In genomic region chr3:99263471-99263903, GRCm38 (mm10) we compare ENCODE assay signal across 21 mouse cellular contexts. TPM values are rescaled to one million over a fixed set of nuclear protein-coding genes. Genes with fewer than 3 reads are reported as not detected.
DNase-seq lines count a peak whose midpoint lies in the region; ATAC-seq lines count a peak whose summit lies in the region.
"Had no signal": no experiment of that assay in that cellular context is flagged by ENCODE, and none has a peak within 500 bp of the region (broad histone marks: within the 10 kb centered on the region; RNA-seq: fewer than 3 reads in every experiment).

No protein-coding gene starts in this region.

- WGBS in neural tube, embryonic 15.5 days, result 12% methylated on average over 9 of the region's 9 CpGs
- 9% methylated on average over 9 of the region's 9 CpGs for WGBS in embryonic facial prominence, embryonic 10.5 days
- 39% methylated on average over 9 of the region's 9 CpGs for WGBS in limb, embryonic 15.5 days

- ATAC-seq in neural tube, embryonic 15.5 days (ENCODE audit: low FRiP score), result no peak
- no peak for ATAC-seq in limb, embryonic 15.5 days (ENCODE audit: insufficient number of reproducible peaks, low FRiP score, low TSS enrichment, low read depth)
- ATAC-seq: intestine, postnatal 0 days; liver, postnatal 0 days had no signal

- peaks cover 76% of the 10 kb centered on the region for H3K27me3 ChIP-seq in neural tube, embryonic 15.5 days (replicated peaks)
- H3K27me3 ChIP-seq in embryonic facial prominence, embryonic 10.5 days (replicated peaks; ENCODE audit: low read depth, poor library complexity, severe bottlenecking), result peaks cover 98% of the 10 kb centered on the region
- no peaks in the 10 kb centered on the region; the same call in 1 of the 2 replicates for H3K27me3 ChIP-seq in limb, embryonic 15.5 days

- no peak overlapping the region for H3K4me2 ChIP-seq in neural tube, embryonic 15.5 days
- peak overlapping the region; percentile 19; the same call in 1 of the 2 replicates for H3K4me2 ChIP-seq in limb, embryonic 15.5 days
- H3K4me2 ChIP-seq: embryonic facial prominence, embryonic 12.5 days; forebrain, embryonic 12.5 days; hindbrain, embryonic 14.5 days had no signal

- H3K9ac ChIP-seq in neural tube, embryonic 15.5 days (replicated peaks), result no peak overlapping the region
- H3K9ac ChIP-seq in limb, embryonic 15.5 days, result no peak overlapping the region
- H3K9ac ChIP-seq: embryonic facial prominence, embryonic 12.5 days; forebrain, embryonic 12.5 days; hindbrain, embryonic 14.5 days; liver, postnatal 0 days had no signal

- no peaks in the 10 kb centered on the region for H3K36me3 ChIP-seq in neural tube, embryonic 15.5 days
- no peaks in the 10 kb centered on the region for H3K36me3 ChIP-seq in embryonic facial prominence, embryonic 10.5 days (replicated peaks)
- 0 out of 2 replicates have a peak, but pooled peaks cover 6% of the 10 kb centered on the region for H3K36me3 ChIP-seq in limb, embryonic 15.5 days
- H3K36me3 ChIP-seq: embryonic facial prominence, embryonic 12.5 days; forebrain, embryonic 12.5 days had no signal

- H3K9me3 ChIP-seq in neural tube, embryonic 15.5 days (replicated peaks), result no peaks in the 10 kb centered on the region
- no peaks in the 10 kb centered on the region; the same call in 1 of the 2 replicates for H3K9me3 ChIP-seq in embryonic facial prominence, embryonic 10.5 days
- H3K9me3 ChIP-seq in limb, embryonic 15.5 days, result no peaks in the 10 kb centered on the region
- H3K9me3 ChIP-seq: embryonic facial prominence, embryonic 12.5 days; forebrain, embryonic 12.5 days had no signal

- no peaks in the 10 kb centered on the region for H3K4me1 ChIP-seq in neural tube, embryonic 15.5 days
- H3K4me1 ChIP-seq in embryonic facial prominence, embryonic 10.5 days, result peaks cover 11% of the 10 kb centered on the region
- H3K4me1 ChIP-seq in limb, embryonic 15.5 days, result peaks cover 39% of the 10 kb centered on the region
- H3K4me1 ChIP-seq: forebrain, embryonic 12.5 days had no signal

- peak; percentile 55 for DNase-seq in embryo, embryonic 11 days
- DNase-seq in embryo, embryonic 10 days (ENCODE audit: low spot score), result no peak
- peak; percentile 41 for DNase-seq in neural tube, embryonic 10.5 days (ENCODE audit: extremely low spot score, low spot score)
- peak; percentile 57 for DNase-seq in embryonic facial prominence, embryonic 10.5 days (ENCODE audit: low spot score)
- no peak for DNase-seq in lung, postnatal 10 days
- DNase-seq in layer of hippocampus, adult 8-10 months (ENCODE audit: low spot score in 2 of 2), result no peak
- DNase-seq: B cell, adult 2 months; cerebellum, adult 9-11 months; heart, adult 18-20 months; left cerebral cortex, postnatal 4 days; liver, postnatal 0 days had no signal

- no peak overlapping the region for H3K4me3 ChIP-seq in neural tube, embryonic 15.5 days (replicated peaks)
- no peak overlapping the region for H3K4me3 ChIP-seq in embryonic facial prominence, embryonic 10.5 days
- H3K4me3 ChIP-seq in limb, embryonic 15.5 days, result no peak overlapping the region
- H3K4me3 ChIP-seq: embryonic facial prominence, embryonic 12.5 days; forebrain, embryonic 12.5 days had no signal

- H3K27ac ChIP-seq in neural tube, embryonic 15.5 days (replicated peaks), result no peak overlapping the region
- H3K27ac ChIP-seq in embryonic facial prominence, embryonic 10.5 days (replicated peaks), result no peak overlapping the region
- H3K27ac ChIP-seq in limb, embryonic 15.5 days, result peak overlapping the region; percentile 67; the same call in 1 of the 2 replicates
- H3K27ac ChIP-seq: embryonic facial prominence, embryonic 12.5 days; forebrain, embryonic 12.5 days; hindbrain, embryonic 14.5 days had no signal

RNA-seq across cellular contexts. Expression of gene Tbx15, which starts 23.3 kb away (rescaled TPM):
- 0.19 and 0.29 TPM in 2 replicates for polyA plus RNA-seq in neural tube, embryonic 15.5 days (2015; fragmentation: Nextera tagmentation; extraction: Ambion mirVana)
- 1.6 and 2.5 TPM in 2 replicates for polyA plus RNA-seq in embryonic facial prominence, embryonic 10.5 days (2016; fragmentation: Nextera tagmentation; extraction: Ambion mirVana)
- 21.9 and 24.0 TPM in 2 replicates for polyA plus RNA-seq in limb, embryonic 15.5 days (2015; fragmentation: Nextera tagmentation; extraction: Ambion mirVana)
- 1 to 10 TPM in 1 of 4 experiments, under 1 TPM in 3; 0.47 to 1.8 (median 0.61) TPM for total RNA-seq in layer of hippocampus, adult 8-10 months (2022)
- total RNA-seq: monocyte, adult 5-6 weeks; neutrophil, adult 5-6 weeks had no signal
- polyA plus RNA-seq: intestine, postnatal 0 days; large intestine, adult 2 months; spleen, adult 2 months had no signal

Comparison
In these comparisons a context has a peak if more than half of its experiments do, and no peak if none do; other contexts are left out.
1. DNase-seq: peak in embryo, embryonic 11 days (single experiment), neural tube, embryonic 10.5 days (single experiment) and embryonic facial prominence, embryonic 10.5 days (single experiment); none in embryo, embryonic 10 days (single experiment), lung, postnatal 10 days (single experiment) and layer of hippocampus, adult 8-10 months (0 of 2).